Mouse (Mus musculus) ES-E14 (cell line): Measurements from ENCODE around the gene Ccp110. TPM values are rescaled to one million over a fixed set of nuclear protein-coding genes. Genes with fewer than 3 reads are reported as not detected.

Experiments used
- DNase-seq: peaks from one replicate; pipeline ENCODE4 v3.0.0-alpha.2; 2013; ENCODE audit warnings: low read depth, low spot score
- H3K27ac ChIP-seq: 2 replicates; pipeline ENCODE4 v1.5.1; 2012; ENCODE audit warnings: low read depth, mild to moderate bottlenecking, low read length, moderate library complexity, mixed read lengths; ENCODE audit not compliant: poor library complexity, insufficient read depth, severe bottlenecking
- H3K36me3 ChIP-seq: 2 replicates; pipeline ENCODE4 v1.6.1; 2012; ENCODE audit warnings: mild to moderate bottlenecking, low read length, moderate library complexity, mixed read lengths; ENCODE audit not compliant: control insufficient read depth, poor library complexity, insufficient read depth, severe bottlenecking
- H3K4me1 ChIP-seq, 2 experiments: fragments of 150-350 bp in 1 of 2; sonication (generic) in 1 of 2; 2 replicates each; pipeline ENCODE4 v1.6.1; 2012; ENCODE audit warnings: low read length in 2 of 2, mild to moderate bottlenecking in 1 of 2, mixed read lengths in 1 of 2; ENCODE audit not compliant: control insufficient read depth in 2 of 2, insufficient read depth in 2 of 2, poor library complexity in 1 of 2
- H3K4me3 ChIP-seq, 2 experiments: fragments of 150-350 bp in 1 of 2; sonication (generic) in 1 of 2; 2 replicates each; pipeline ENCODE4 v1.5.1; 2012; ENCODE audit warnings: low read length in 2 of 2, low read depth in 1 of 2, mild to moderate bottlenecking in 1 of 2, mixed read lengths in 1 of 2; ENCODE audit not compliant: insufficient read depth in 1 of 2, poor library complexity in 1 of 2, severe bottlenecking in 1 of 2
- H3K9ac ChIP-seq: 2 replicates; pipeline ENCODE4 v1.6.1; 2012; ENCODE audit warnings: low read depth, mild to moderate bottlenecking, low read length, mixed read lengths; ENCODE audit not compliant: poor library complexity, insufficient read depth, severe bottlenecking
- H3K9me3 ChIP-seq: fragments of 150-350 bp; sonication (generic); 2 replicates; pipeline ENCODE4 v1.6.1; 2012; ENCODE audit warnings: low read depth, mild to moderate bottlenecking, low read length; ENCODE audit not compliant: control insufficient read depth, insufficient read depth
- CHD2 ChIP-seq: IDR thresholded peaks from 2 replicates; pipeline ENCODE4 v1.6.1; 2014; ENCODE audit warnings: mild to moderate bottlenecking, low read depth, low read length, inconsistent platforms
- HCFC1 ChIP-seq: IDR thresholded peaks from 2 replicates; pipeline ENCODE4 v1.6.1; 2012; ENCODE audit warnings: low read length, inconsistent platforms, borderline replicate concordance; ENCODE audit not compliant: insufficient read depth
- MAFK ChIP-seq: IDR thresholded peaks from 2 replicates; pipeline ENCODE4 v1.6.1; 2014; ENCODE audit warnings: mild to moderate bottlenecking, low read depth, low read length, inconsistent platforms; ENCODE audit not compliant: insufficient read depth
- ZC3H11A ChIP-seq: IDR thresholded peaks from 2 replicates; pipeline ENCODE4 v1.6.1; 2012; ENCODE audit warnings: low read depth, mild to moderate bottlenecking, inconsistent platforms, low read length, borderline replicate concordance
- ZNF384 ChIP-seq: IDR thresholded peaks from 2 replicates; pipeline ENCODE4 v1.6.1; 2012; ENCODE audit warnings: low read depth, low read length, inconsistent platforms
- in situ Hi-C, 2 experiments: fragments of 600-800 bp; cut with MboI; formaldehyde crosslinking; loops; one replicate each; pipeline ENCODE4 v1.15.1; 2025; ENCODE audit warnings: low sequenced_read_pairs in 2 of 2, inconsistent platforms in 1 of 2; ENCODE audit not compliant: unreplicated experiment in 2 of 2
- total RNA-seq: library from RNA; depleted of rRNA; stranded (reverse); fragments of 300-350 nt; gene quantifications from 2 replicates; pipeline ENCODE4 v1.2.3, GENCODE M21; 2012; rRNA removed

The Ccp110 gene
- 25.8 and 28.6 TPM in 2 replicates for total RNA-seq

DNA sequence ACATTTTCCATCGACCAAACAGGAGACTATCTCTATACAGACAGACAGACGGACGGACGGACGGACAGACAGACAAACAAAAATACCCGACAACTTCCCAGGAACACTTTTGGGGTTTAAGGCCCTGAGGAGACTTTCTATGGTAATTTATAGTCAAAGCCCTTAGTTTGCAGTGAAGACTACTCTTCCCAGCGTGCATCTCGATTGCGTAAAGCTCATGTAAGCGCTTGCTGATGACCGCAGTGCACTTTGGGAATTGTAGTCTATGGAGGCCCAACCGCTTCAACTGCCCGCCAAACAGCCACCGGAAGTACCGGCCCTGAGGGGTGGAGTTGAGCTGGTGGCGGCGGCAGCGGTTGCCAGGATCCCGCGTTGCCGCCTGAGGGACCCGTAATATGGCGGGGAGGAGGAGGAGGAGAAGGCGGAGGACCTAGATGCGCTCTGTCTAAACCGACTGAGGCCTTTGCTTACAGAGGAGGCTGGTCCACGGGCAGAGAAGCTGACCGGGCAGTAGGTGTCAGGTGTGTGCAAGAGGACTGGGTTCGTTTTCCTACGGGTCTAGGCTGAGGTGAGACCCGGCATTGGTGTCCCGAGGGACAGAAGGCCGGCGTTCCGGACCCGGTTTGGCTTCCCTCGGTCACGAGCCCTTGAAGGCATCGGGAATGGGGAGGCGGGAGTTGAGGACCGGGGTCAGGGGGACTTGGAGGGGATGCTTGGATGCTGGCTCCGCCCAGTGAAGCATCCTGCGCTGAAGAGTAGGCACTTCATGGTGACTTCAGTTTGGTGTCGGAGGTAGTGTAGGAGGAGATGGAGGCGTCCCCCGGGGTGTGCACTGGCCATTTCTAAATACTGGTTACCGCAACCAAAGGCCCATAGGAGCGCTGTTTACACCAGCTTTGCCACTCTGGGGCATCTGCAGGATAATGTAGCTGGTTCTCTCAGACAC lies at the start of gene Ccp110:
Ccp110 (plus strand) TSS at position 325 of the 946 bp plus-strand sequence.
- in situ Hi-C loops = no loop called here
- Histone ChIP-seq H3K36me3 (no peaks in the 10 kb centered on the region; the same call in 1 of the 2 replicates), H3K27ac (no peak within 1 kb of the TSS), H3K9ac (peak within 1 kb of the TSS; percentile 84), H3K4me3 (peak within 1 kb of the TSS; percentile 81 to 89), H3K9me3 (no peaks in the 10 kb centered on the region), H3K4me1 (no peaks in the 10 kb centered on the region)
- peak; percentile 92 for DNase-seq
- TF ChIP-seq CHD2 (no peak), HCFC1 (peak; percentile 97)

DNA sequence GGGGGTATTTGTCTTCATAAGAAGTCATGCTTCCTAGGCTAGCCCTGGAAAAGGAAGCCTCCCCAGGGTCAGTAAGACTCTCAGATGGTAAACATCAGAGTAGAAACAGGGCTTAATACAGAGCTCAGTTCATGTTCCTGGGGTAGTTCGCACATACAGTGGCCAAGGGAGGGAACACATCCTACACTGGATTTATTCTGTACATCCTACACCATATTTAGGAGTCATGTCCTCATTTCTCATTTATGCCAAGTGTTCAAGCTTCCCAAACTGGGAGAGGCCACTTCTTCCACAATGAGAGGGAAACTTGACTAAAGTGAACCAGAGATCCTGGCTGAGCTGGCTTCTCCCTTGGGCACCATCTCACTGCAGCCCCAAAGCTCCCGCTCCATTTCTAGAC lies 44.6 kb upstream of the Ccp110 start:
- in situ Hi-C loops = no loop called here
- TF ChIP-seq ZC3H11A = no peak
- TF ChIP-seq CHD2 = no peak
- no peak for TF ChIP-seq MAFK
- TF ChIP-seq HCFC1 = no peak
- TF ChIP-seq ZNF384 = no peak
- no peak overlapping the region for H3K27ac ChIP-seq
- H3K9ac ChIP-seq = no peak overlapping the region
- no peak for DNase-seq
- H3K36me3 ChIP-seq = no peaks in the 10 kb centered on the region
- H3K4me3 ChIP-seq = no peak overlapping the region
- H3K4me1 ChIP-seq = no peaks in the 10 kb centered on the region
- no peaks in the 10 kb centered on the region for H3K9me3 ChIP-seq

DNA sequence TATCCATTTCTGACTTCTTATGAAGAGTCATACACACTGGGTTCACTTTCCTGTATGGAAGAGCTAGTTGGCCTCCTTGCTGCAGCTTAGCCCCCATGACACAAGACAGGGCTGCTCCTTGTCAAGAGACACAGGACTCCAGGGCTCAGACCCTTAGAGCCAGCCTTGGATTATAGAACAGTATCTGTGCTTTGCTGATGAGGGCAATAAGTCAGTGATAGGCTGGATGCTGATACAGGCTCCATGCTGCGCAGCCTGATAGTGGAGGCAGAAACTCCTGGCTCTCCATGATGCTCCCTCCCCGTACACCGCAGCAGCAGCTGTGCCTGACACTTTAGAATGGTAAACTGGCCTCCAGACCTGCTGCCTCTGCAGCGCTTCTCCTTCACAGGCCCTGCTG lies 42.2 kb upstream of the Ccp110 start:
- no peak overlapping the region for H3K9ac ChIP-seq
- DNase-seq = no peak
- H3K9me3 ChIP-seq = no peaks in the 10 kb centered on the region
- H3K4me3 ChIP-seq = no peak overlapping the region
- H3K36me3 ChIP-seq = no peaks in the 10 kb centered on the region
- no peak for TF ChIP-seq ZC3H11A
- TF ChIP-seq MAFK = no peak
- TF ChIP-seq HCFC1 = no peak
- no peak for TF ChIP-seq ZNF384
- no peak for TF ChIP-seq CHD2
- H3K4me1 ChIP-seq = no peaks in the 10 kb centered on the region
- H3K27ac ChIP-seq = no peak overlapping the region
- in situ Hi-C loops = no loop called here

DNA sequence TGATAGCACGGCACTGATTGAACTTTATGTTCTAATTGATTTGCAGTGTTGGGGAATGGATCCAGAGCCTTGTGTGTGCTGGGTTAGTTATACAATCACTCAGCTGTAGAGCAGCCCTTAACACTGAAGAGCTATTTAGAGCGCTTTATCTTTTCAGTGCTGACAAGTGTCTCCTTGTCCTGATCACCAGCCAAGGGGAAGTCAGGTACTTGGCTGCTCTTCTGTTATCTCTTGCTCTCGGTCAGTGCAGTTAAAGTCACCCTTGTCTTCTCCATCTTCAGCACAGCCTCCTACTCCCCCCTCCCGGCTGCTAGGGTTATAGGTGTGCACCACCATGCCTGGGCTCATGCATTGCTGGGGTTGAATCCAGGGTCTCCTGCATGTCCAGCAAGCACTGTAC lies 35.5 kb upstream of the Ccp110 start:
- in situ Hi-C loops = no loop called here
- no peak overlapping the region for H3K9ac ChIP-seq
- no peaks in the 10 kb centered on the region for H3K36me3 ChIP-seq
- no peaks in the 10 kb centered on the region for H3K9me3 ChIP-seq
- TF ChIP-seq ZNF384 (no peak), ZC3H11A (no peak), MAFK (no peak), CHD2 (no peak), HCFC1 (no peak)
- no peak overlapping the region for H3K4me3 ChIP-seq
- DNase-seq = no peak
- H3K4me1 ChIP-seq = no peaks in the 10 kb centered on the region
- H3K27ac ChIP-seq = no peak overlapping the region
